Mouse (Mus musculus): ENCODE data around the gene Cnn2.

GRCm38 (mm10) chr10:79995636-79996035, 7.3 kb downstream of the Cnn2 start:
- TF ChIP-seq POLR2A (IDR thresholded peaks at IDR 0.05; ENCODE audit: control insufficient read depth, low read depth, low read length) (no peak), CTCF (IDR thresholded peaks at IDR 0.05; ENCODE audit: control insufficient read depth, insufficient read depth, insufficient replicate concordance, low read depth, low read length) (no peak)

Data from testis, adult 2 months (tissue).